Mouse (Mus musculus): Measurements from ENCODE around the gene Ndufb8. TPM values are rescaled to one million over a fixed set of nuclear protein-coding genes. Genes with fewer than 3 reads are reported as not detected.

Ndufb8 gene
- total RNA-seq, 4 experiments from 2014 or later = 871 to 993 (median 922) TPM

- no peak for DNase-seq (ENCODE audit: low spot score in 2 of 2)
Observed at GRCm38 (mm10) chr19:44535376-44535775, 19.9 kb downstream of the Ndufb8 start.

- DNase-seq (ENCODE audit: low spot score in 2 of 2) = no peak
Observed at GRCm38 (mm10) chr19:44530018-44530417, 25.2 kb downstream of the Ndufb8 start.

- DNase-seq (ENCODE audit: low spot score in 2 of 2) = no peak
Observed at GRCm38 (mm10) chr19:44525551-44526205, 29.6 kb downstream of the Ndufb8 start.

DNA sequence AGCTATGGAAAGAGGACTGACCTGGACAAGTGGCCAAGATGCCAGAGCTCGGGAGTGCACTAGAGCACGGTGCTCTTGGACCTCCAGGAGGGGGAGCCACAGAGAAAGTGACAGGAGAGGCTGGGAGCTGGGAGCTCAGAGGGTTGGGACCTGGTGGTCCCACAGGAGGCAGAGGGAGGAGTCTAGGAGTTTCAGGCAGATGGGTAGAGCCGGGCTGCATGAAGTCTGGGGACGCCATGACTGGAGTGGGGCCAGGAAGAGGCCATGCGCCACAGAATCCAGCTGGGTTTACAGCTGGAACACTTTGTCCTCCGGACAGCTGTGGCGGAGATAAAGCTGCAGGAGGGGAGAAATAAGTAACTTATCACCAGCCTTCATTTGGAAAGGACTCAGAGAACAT, 36.1 kb downstream of the Ndufb8 start:
- peak in 1 of 2 experiments; percentile 25 for DNase-seq (ENCODE audit: low spot score in 2 of 2)

GRCm38 (mm10) chr19:44517996-44518768, 37.1 kb downstream of the Ndufb8 start:
- DNase-seq (ENCODE audit: low spot score in 2 of 2) = no peak

DNA sequence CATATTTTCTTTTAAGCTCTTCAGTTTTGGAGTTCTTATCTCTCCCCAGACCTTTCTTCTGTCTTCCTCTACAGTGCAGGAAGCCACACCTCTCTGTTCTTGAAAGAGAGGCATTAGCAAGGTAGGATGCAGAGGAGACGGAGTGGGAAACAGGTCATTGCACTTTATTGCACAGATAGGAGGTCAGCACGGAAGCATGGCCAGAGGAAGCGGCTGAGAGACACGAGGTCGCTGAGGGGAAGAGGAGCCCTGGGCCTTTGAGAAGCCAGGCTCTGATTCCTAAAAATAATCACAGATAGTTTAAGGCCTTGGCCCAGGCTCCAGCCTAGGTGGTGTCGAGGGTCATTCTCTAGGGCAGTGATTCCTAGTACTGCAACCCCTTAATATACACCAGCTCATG, 39.5 kb downstream of the Ndufb8 start:
- DNase-seq (ENCODE audit: low spot score in 2 of 2) = no peak

- DNase-seq (ENCODE audit: low spot score in 2 of 2) = no peak
Observed at GRCm38 (mm10) chr19:44514521-44515451, 40.5 kb downstream of the Ndufb8 start.

- no peak for DNase-seq (ENCODE audit: low spot score in 2 of 2)
Observed at GRCm38 (mm10) chr19:44513921-44514482, 41.2 kb downstream of the Ndufb8 start.

DNA sequence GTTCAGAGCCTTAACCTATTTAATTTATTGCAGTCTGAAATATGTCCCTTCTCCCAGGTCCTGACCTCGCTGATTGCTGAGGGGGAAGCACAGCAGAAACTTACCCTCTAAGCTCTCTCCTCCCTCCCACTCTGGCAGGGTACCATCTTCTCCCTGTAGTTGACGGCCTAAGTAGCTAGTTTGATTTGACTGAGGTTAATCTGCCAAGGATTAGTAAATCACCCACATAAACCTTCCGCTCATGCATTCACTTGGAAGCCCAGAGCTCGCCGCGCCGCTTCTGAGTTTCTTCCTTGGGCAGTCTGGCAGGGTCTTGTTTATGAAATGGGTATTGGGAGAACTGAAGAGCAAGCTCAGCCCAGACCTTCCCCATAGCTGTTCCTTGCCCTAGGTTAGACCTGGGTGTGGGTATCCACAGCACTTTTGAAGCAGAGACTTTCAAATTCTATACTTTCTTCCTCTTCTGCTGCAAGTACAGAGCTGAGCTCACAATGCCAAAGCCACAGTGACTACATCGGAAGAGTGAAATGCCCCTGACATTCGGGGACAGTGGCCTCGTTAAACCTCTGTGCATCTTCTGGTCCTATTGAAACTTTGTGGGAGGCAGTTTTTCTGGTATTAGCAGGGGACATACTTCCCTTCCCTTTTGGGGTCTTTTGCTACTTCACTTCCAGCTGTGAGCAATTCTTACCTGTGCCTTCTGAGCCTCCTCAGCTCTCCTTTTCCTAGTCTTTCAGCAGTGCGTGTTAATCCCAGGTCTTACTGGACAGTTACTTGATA, 42.0 kb downstream of the Ndufb8 start:
- no peak for DNase-seq (ENCODE audit: low spot score in 2 of 2)

GRCm38 (mm10) chr19:44512601-44513000, 42.6 kb downstream of the Ndufb8 start:
- no peak for DNase-seq (ENCODE audit: low spot score in 2 of 2)

DNA sequence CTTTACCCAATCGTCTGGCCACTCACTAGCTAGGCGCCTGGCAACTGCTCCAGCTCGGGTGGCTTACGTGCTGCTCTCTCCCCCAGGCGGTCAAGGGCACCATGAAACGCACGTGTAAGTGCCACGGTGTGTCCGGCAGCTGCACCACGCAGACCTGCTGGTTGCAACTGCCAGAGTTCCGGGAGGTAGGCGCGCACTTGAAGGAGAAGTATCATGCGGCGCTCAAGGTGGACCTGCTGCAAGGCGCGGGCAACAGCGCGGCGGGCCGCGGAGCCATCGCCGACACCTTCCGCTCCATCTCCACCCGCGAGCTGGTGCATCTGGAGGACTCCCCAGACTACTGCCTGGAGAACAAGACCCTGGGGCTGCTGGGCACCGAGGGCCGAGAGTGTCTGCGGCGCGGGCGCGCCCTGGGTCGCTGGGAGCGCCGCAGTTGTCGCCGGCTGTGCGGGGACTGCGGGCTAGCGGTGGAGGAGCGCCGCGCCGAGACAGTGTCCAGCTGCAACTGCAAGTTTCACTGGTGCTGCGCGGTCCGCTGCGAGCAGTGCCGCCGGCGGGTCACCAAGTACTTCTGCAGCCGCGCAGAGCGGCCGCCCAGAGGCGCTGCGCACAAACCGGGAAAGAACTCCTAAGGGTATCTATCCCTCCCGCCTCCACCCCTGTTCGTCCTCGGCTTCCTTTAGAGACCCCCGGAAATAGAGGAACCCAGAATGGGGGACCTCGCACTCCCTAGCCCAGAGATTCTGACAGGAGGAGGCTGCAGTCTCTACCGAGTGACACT, 43.6 kb downstream of the Ndufb8 start:
- DNase-seq (ENCODE audit: low spot score in 2 of 2) = no peak

DNA sequence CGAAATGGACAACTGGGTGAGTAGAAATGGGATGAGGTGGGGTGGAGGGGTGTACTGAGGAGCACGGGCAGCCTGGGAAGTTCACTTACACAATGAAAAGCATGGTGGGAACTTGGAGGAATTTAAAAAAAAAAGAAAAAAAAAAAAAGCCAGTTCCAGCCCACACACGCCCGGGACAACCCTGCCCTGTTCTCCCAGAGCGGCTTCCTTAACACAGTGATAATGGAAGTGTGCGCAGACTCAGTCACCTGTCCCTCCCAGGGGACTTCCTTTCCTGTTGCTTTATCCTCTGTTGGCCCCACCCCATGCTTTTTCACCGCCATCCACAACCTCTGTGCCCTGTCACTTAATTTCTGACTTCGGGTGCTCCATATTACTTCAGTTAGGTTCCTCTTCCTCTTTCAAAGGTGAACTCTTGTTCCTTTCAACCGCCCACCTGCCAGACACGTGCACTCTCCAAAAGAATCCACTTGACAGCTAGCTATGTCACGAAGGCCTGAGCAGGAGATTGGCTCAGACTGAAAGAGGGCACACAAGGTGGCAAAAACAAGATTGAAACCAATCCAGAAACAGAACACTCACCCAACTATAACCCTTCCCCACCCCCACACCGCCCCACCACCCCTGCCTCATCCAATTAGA, 44.6 kb downstream of the Ndufb8 start:
- DNase-seq (ENCODE audit: low spot score in 2 of 2) = no peak

DNA sequence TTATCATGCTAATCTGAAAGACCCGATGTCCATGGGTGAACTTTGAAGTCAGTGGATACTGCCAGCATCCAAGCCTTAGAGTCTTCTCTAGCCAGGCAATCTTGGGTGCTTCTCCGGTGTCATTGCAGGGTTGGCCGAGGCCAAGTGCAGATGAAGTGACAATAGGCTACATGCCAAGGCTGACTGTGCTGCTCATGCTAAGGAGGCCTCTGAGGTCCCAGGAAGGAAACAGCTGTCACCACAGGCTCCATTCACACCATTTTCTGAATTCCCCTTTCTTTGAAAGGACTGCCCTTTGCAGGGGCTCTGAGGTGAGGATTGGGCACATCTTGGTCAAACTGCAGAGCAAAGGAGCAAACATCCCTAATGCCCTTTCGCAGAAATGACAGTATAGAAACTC, 52.5 kb downstream of the Ndufb8 start:
- DNase-seq (ENCODE audit: low spot score in 2 of 2) = peak in 1 of 2 experiments; percentile 21

- no peak for DNase-seq (ENCODE audit: low spot score in 2 of 2)
Observed at GRCm38 (mm10) chr19:44501925-44502324, 53.3 kb downstream of the Ndufb8 start.

GRCm38 (mm10) chr19:44500240-44500639, 55.0 kb downstream of the Ndufb8 start:
- no peak for DNase-seq (ENCODE audit: low spot score in 2 of 2)

DNA sequence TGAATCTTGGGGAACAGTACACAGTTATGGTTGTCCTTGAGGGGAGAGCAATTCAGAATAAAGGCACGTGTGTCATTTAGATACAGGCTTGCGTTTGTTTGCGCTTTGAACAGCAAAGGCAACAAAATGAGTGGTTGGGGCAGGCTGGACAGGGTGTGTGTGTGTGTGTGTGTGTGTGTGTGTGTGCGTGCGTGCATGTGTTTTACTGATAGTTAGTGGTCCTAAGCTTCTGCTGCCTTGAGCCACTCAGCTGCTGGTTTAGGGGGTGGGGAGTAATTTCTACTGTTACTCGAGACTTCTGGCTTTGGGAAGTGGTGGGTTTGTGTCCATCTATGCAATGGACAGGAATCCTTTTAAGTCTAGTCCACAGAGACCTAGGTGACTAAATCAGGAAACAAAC, 56.3 kb downstream of the Ndufb8 start:
- no peak for DNase-seq (ENCODE audit: low spot score in 2 of 2)
